Comparison of ENCODE assay signal across 24 mouse cellular contexts in the genomic region with DNA sequence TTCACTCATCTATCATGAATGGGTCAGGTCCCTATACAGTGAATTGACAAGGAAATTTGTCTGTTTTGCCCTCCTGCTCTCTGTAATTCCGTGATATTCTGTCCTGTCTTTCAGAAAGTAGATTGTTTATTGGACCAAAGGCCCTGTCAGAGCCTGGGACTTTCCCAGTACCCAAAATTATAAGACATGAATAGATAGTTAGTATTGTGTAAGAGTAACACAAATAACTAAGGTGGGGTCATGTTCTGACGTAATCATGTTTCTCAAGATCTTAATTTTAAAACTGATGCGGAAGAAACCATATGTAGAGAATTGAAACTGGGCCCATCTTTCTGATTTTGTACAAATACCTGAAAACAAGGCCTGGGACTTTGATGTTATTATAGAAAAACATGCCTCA. TPM values are rescaled to one million over a fixed set of nuclear protein-coding genes. Genes with fewer than 3 reads are reported as not detected.
DNase-seq lines count a peak whose midpoint lies in the region; ATAC-seq lines count a peak whose summit lies in the region.
"Had no signal": no experiment of that assay in that cellular context is flagged by ENCODE, and none has a peak within 500 bp of the region (broad histone marks: within the 10 kb centered on the region; RNA-seq: fewer than 3 reads in every experiment).

No protein-coding gene starts in this region.

- peak; percentile 23; the same call in 1 of the 2 replicates for ATAC-seq in megakaryocyte progenitor cell, adult 5-6 weeks (replicated peaks; ENCODE audit: poor library complexity)
- ATAC-seq in CD4-positive, CD25-positive, alpha-beta regulatory T cell, adult 4 months: no peak
- ATAC-seq: forebrain, embryonic 14.5 days; forebrain, embryonic 16.5 days had no signal

- H3K27me3 ChIP-seq in heart, embryonic 10.5 days (ENCODE audit: insufficient read depth, poor library complexity, severe bottlenecking): no peaks in the 10 kb centered on the region
- H3K27me3 ChIP-seq: embryonic facial prominence, embryonic 13.5 days; embryonic facial prominence, embryonic 15.5 days; forebrain, embryonic 12.5 days had no signal

- DNase-seq in heart, adult 11 months: peak; percentile 17
- no peak for DNase-seq in heart, embryonic 10.5 days (ENCODE audit: low spot score)
- DNase-seq in yolk sac, embryonic 10.5 days (ENCODE audit: low spot score): no peak
- DNase-seq: adrenal gland, adult 2 months; adrenal gland, postnatal 10 days; adrenal gland, postnatal 25 days; B cell, adult 2 months; cerebellum, adult 11 months; cerebellum, adult 18-20 months; cerebellum, adult 8-10 months; cerebellum, adult 9-11 months; cerebellum, postnatal 14 days; cerebellum, postnatal 36 days; embryo, embryonic 11 days had no signal

- no peak overlapping the region for H3K27ac ChIP-seq in heart, embryonic 10.5 days
- H3K27ac ChIP-seq: embryonic facial prominence, embryonic 13.5 days; embryonic facial prominence, embryonic 15.5 days; forebrain, embryonic 10.5 days; forebrain, embryonic 12.5 days had no signal

- H3K4me3 ChIP-seq in heart, embryonic 10.5 days: no peak overlapping the region
- H3K4me3 ChIP-seq: embryonic facial prominence, embryonic 13.5 days; embryonic facial prominence, embryonic 15.5 days; erythroblast, embryonic 14.5 days; forebrain, embryonic 10.5 days; forebrain, embryonic 12.5 days had no signal

- no peaks in the 10 kb centered on the region for H3K9me3 ChIP-seq in heart, embryonic 10.5 days
- H3K9me3 ChIP-seq: embryonic facial prominence, embryonic 15.5 days; forebrain, embryonic 10.5 days; forebrain, embryonic 12.5 days had no signal

- WGBS in heart, embryonic 10.5 days: 81% methylated on average over 3 of the region's 3 CpGs

- H3K4me1 ChIP-seq in heart, embryonic 10.5 days: peaks cover 3% of the 10 kb centered on the region; the same call in 1 of the 2 replicates
- H3K4me1 ChIP-seq: embryonic facial prominence, embryonic 15.5 days; forebrain, embryonic 10.5 days; forebrain, embryonic 12.5 days had no signal

- H3K36me3 ChIP-seq in heart, embryonic 10.5 days: no peaks in the 10 kb centered on the region
- H3K36me3 ChIP-seq: embryonic facial prominence, embryonic 13.5 days; embryonic facial prominence, embryonic 15.5 days; forebrain, embryonic 10.5 days; forebrain, embryonic 12.5 days had no signal

RNA-seq across cellular contexts. Expression of gene Tmem26, which starts 8.1 kb away (rescaled TPM):
- polyA plus RNA-seq in heart, embryonic 10.5 days (2016; fragmentation: Nextera tagmentation; extraction: Ambion mirVana): 1.8 and 4.0 TPM in 2 replicates
- total RNA-seq in megakaryocyte progenitor cell, adult 5-6 weeks (2015): 2.1 and 2.4 TPM in 2 replicates
- total RNA-seq in megakaryocyte progenitor cell, adult 5-6 weeks (2017): 0.57 and 0.92 TPM in 2 replicates
- under 1 TPM; 0.31 to 0.44 TPM for polyA plus RNA-seq in CD4-positive, CD25-positive, alpha-beta regulatory T cell, adult 4 months (2017; shearing (Covaris generic))
- total RNA-seq: MEL had no signal
- polyA plus RNA-seq: erythroblast, embryonic 14.5 days had no signal
